Comparison of ENCODE assay signal across 22 mouse cellular contexts in the genomic region with DNA sequence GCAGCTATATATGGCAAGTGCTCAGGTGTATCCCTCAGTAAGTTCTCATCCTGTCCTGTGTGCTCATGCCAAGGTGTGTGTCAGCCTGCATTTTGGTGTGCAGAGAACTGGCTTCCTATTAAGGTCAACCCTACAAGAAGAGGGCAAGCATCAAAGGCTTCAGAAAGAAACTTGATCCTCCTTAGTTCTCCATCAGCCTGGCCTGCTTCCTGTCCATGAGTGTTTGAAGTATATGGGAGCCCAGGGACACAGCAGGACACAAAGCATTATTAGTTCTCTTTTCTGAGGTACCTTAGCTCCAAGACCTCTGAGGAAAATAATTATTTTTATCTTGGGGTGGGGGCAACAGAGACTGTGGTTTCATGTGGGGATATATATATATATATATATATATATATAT. TPM values are rescaled to one million over a fixed set of nuclear protein-coding genes. Genes with fewer than 3 reads are reported as not detected.
DNase-seq lines count a peak whose midpoint lies in the region; ATAC-seq lines count a peak whose summit lies in the region.
"Had no signal": no experiment of that assay in that cellular context is flagged by ENCODE, and none has a peak within 500 bp of the region (broad histone marks: within the 10 kb centered on the region; RNA-seq: fewer than 3 reads in every experiment).

No protein-coding gene starts in this region.

- H3K4me1 ChIP-seq in midbrain, embryonic 15.5 days: no peaks in the 10 kb centered on the region
- no peaks in the 10 kb centered on the region for H3K4me1 ChIP-seq in midbrain, embryonic 13.5 days (replicated peaks)
- H3K4me1 ChIP-seq: hindbrain, embryonic 12.5 days; liver, embryonic 12.5 days; neural tube, embryonic 13.5 days had no signal

- H3K4me3 ChIP-seq in midbrain, embryonic 15.5 days: no peak overlapping the region
- no peak overlapping the region for H3K4me3 ChIP-seq in midbrain, embryonic 13.5 days (replicated peaks)
- H3K4me3 ChIP-seq: heart, embryonic 10.5 days; heart, embryonic 15.5 days; hindbrain, embryonic 12.5 days; liver, embryonic 12.5 days; neural tube, embryonic 13.5 days had no signal

- H3K9me3 ChIP-seq in midbrain, embryonic 15.5 days: no peaks in the 10 kb centered on the region
- H3K9me3 ChIP-seq in midbrain, embryonic 13.5 days: no peaks in the 10 kb centered on the region
- H3K9me3 ChIP-seq: heart, embryonic 10.5 days; heart, embryonic 15.5 days; hindbrain, embryonic 12.5 days; liver, embryonic 12.5 days; neural tube, embryonic 13.5 days had no signal

- H3K27ac ChIP-seq in midbrain, embryonic 15.5 days: no peak overlapping the region
- no peak overlapping the region for H3K27ac ChIP-seq in midbrain, embryonic 13.5 days
- H3K27ac ChIP-seq: heart, embryonic 10.5 days; heart, embryonic 15.5 days; hindbrain, embryonic 12.5 days; hindbrain, postnatal 0 days; liver, embryonic 12.5 days; macrophage; neural tube, embryonic 13.5 days had no signal

- no peaks in the 10 kb centered on the region for H3K27me3 ChIP-seq in midbrain, embryonic 15.5 days (replicated peaks)
- no peaks in the 10 kb centered on the region for H3K27me3 ChIP-seq in midbrain, embryonic 13.5 days
- H3K27me3 ChIP-seq: heart, embryonic 15.5 days; hindbrain, embryonic 12.5 days; liver, embryonic 12.5 days; neural tube, embryonic 13.5 days had no signal

- H3K9ac ChIP-seq in midbrain, embryonic 15.5 days: no peak overlapping the region
- H3K9ac ChIP-seq in midbrain, embryonic 13.5 days (replicated peaks): no peak overlapping the region
- H3K9ac ChIP-seq: heart, embryonic 15.5 days; hindbrain, embryonic 12.5 days; liver, embryonic 12.5 days; liver, postnatal 0 days; neural tube, embryonic 13.5 days had no signal

- H3K4me2 ChIP-seq in midbrain, embryonic 15.5 days: no peak overlapping the region
- no peak overlapping the region for H3K4me2 ChIP-seq in midbrain, embryonic 13.5 days (replicated peaks)
- H3K4me2 ChIP-seq: heart, embryonic 15.5 days; hindbrain, embryonic 12.5 days; liver, embryonic 12.5 days; neural tube, embryonic 13.5 days had no signal

- H3K36me3 ChIP-seq in midbrain, embryonic 15.5 days (replicated peaks): no peaks in the 10 kb centered on the region
- H3K36me3 ChIP-seq in midbrain, embryonic 13.5 days: no peaks in the 10 kb centered on the region
- H3K36me3 ChIP-seq: heart, embryonic 10.5 days; heart, embryonic 15.5 days; hindbrain, embryonic 12.5 days; liver, embryonic 12.5 days; neural tube, embryonic 13.5 days had no signal

- DNase-seq in embryo, embryonic 11 days: peak; percentile 30
- DNase-seq in hindlimb bud, embryonic 11.5 days (ENCODE audit: extremely low spot score, low read depth, low spot score): peak; percentile 42
- no peak for DNase-seq in ovary, adult 18-20 months (ENCODE audit: low spot score)
- no peak for DNase-seq in gastrocnemius, postnatal 10 days
- DNase-seq: adrenal gland, postnatal 25 days; B cell, adult 2 months; cerebellum, adult 8-10 months; cerebellum, postnatal 25 days; kidney, adult 11 months; kidney, postnatal 14 days; liver, postnatal 0 days; lung, postnatal 10 days had no signal

- ATAC-seq in midbrain, embryonic 15.5 days (replicated peaks): peak; percentile 39; the same call in 1 of the 2 replicates
- ATAC-seq in midbrain, embryonic 13.5 days: no peak
- ATAC-seq: forebrain, embryonic 16.5 days; hindbrain, postnatal 0 days; liver, embryonic 12.5 days; liver, postnatal 0 days had no signal

RNA-seq across cellular contexts. Expression of gene Tek, which starts 26.1 kb away (rescaled TPM):
- 8.8 and 9.5 TPM in 2 replicates for polyA plus RNA-seq in midbrain, embryonic 15.5 days (2015; fragmentation: Nextera tagmentation; extraction: Ambion mirVana)
- 7.5 and 8.3 TPM in 2 replicates for polyA plus RNA-seq in midbrain, embryonic 13.5 days (2015; fragmentation: Nextera tagmentation; extraction: Ambion mirVana)
- total RNA-seq in gastrocnemius, postnatal 10 days (2021): 10 to 100 TPM; 24.3 to 30.9 TPM
- polyA plus RNA-seq: macrophage had no signal

Comparison
In these comparisons a context has a peak if more than half of its experiments do, and no peak if none do; other contexts are left out.
1. DNase-seq: peak in embryo, embryonic 11 days (single experiment) and hindlimb bud, embryonic 11.5 days (single experiment); none in ovary, adult 18-20 months (single experiment) and gastrocnemius, postnatal 10 days (single experiment).